Mouse (Mus musculus): Measurements from ENCODE around the gene Gm27029.

GRCm38 (mm10) chr11:101452093-101452774, 27.6 kb upstream of the Gm27029 start:
- TF ChIP-seq EP300 (IDR thresholded peaks at IDR 0.05; ENCODE audit: insufficient read depth, low read depth, low read length): no peak
- no peak for TF ChIP-seq CTCF (IDR thresholded peaks at IDR 0.05; ENCODE audit: low read depth, low read length)

Measured in ES-Bruce4 (cell line).